Mouse (Mus musculus) embryonic stem cell, embryonic (primary cell): Measurements from ENCODE around the gene Pla2g2f.

ENCODE experiments used
- CTCF ChIA-PET, 4 experiments: fragments of 300-600 bp in 2 of 4; fragments of 350-600 bp in 2 of 4; sonication (Branson Sonifier 250); formaldehyde crosslinking; loops; one replicate each; lab custom pipeline; 2022; ENCODE audit warnings: inconsistent platforms in 2 of 4; lab: Charles Lee
- POLR2A ChIA-PET, 4 experiments: fragments of 300-600 bp in 2 of 4; fragments of 350-600 bp in 2 of 4; sonication (Branson Sonifier 250); formaldehyde crosslinking; loops; one replicate each; lab custom pipeline; 2022; ENCODE audit warnings: antibody characterized with exemption in 4 of 4, inconsistent platforms in 1 of 4; lab: Charles Lee

Gene Pla2g2f

DNA sequence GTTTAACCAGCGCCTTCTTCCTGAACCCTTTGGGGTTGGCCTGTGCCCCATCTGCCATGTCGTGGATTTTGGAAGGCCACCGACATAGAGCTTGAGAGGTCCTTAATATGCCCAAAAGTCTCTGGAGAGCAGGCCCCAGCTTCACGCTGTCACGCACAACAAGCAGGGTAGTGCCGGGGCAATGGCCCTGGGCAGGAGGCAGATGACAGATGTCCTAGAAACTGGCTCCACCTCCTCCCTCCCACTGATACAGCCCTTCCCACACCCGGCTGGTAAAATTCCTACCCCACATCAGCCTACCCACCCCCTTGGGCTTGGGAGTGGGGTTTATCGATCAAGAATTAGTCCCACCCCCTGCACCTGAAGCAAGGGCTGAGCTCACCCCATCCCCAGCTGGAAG is at the start of gene Pla2g2f:
Gene Pla2g2f, minus strand, starts transcription at position 211 of the 400 bp plus-strand sequence.
- POLR2A ChIA-PET = interaction anchor here in 2 of 4 experiments (1.1 to 1.8 kb wide), 2 partner anchors 51 to 55 kb away, joined by 3 to 7 read pairs; no protein-coding TSS in a partner anchor
- CTCF ChIA-PET = interaction anchor here in 1 of 4 experiments (0.7 kb wide), 1 partner anchor 99 kb away, joined by 3 read pairs; no protein-coding TSS in a partner anchor

DNA sequence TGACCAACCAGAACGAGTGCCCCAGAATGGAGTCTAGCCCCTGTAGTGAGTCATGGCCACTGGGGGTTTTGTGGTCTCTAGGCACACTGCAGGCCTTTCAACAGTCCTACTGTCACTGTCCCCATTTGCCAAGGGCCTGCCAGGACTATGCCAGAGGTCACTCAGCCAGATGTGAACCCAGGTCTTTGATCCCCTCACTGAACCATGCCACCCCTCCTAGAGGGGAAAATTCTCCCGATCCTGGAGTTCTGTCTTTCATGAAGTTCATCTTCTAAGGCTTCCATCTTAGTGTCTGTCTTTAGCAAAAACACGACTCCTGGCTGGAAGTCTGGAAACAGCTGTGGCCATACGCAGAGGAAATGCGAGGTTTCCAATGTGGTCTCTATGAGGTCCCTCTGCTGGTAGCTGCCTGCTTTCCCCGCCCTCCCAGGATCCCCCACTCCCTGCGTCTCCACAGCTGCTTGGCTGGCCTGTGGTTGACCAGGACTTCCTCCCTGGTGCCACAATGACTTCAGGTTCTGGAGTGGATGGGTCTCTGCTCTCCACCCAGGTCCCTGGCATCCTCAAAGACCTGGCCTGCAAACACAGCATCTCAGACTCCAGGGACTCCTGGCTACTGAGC is 49.6 kb upstream of the Pla2g2f start:
- ChIA-PET CTCF (interaction anchor here in 2 of 4 experiments (0.6 kb wide), 2 partner anchors 13 to 20 kb away, joined by 3 read pairs; no protein-coding TSS in a partner anchor), POLR2A (interaction anchor here in 3 of 4 experiments (0.5 to 3.2 kb wide), 3 partner anchors 12 to 358 kb away, joined by 3 to 20 read pairs (median 3); no protein-coding TSS in a partner anchor)

DNA sequence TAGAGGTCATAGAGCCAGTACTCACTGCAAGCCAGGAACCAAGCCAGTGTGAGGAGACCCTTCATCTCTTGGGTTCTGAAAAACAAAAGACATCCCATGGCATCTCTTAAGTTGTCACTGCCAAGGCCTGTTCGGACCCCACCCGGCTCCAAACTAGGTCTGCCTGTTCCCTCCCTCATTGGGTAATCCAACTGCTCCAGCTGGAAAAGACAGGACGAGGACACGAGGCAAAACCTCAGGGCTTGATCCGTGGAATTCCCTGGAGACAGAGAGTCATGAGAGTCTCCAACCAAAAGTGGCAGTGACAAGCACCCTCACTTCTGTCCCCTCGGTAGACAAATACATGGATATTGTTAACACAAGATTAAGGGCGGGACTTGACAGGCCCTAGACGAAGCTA is 48.7 kb upstream of the Pla2g2f start:
- ChIA-PET CTCF (interaction anchor here in 2 of 4 experiments (0.6 to 1.3 kb wide), 4 partner anchors 8 to 480 kb away, joined by 3 to 4 read pairs (median 3); no protein-coding TSS in a partner anchor), POLR2A (interaction anchor here in 3 of 4 experiments (0.7 to 3.2 kb wide), 9 partner anchors 9 to 81 kb away, joined by 3 to 20 read pairs (median 4); no protein-coding TSS in a partner anchor)

DNA sequence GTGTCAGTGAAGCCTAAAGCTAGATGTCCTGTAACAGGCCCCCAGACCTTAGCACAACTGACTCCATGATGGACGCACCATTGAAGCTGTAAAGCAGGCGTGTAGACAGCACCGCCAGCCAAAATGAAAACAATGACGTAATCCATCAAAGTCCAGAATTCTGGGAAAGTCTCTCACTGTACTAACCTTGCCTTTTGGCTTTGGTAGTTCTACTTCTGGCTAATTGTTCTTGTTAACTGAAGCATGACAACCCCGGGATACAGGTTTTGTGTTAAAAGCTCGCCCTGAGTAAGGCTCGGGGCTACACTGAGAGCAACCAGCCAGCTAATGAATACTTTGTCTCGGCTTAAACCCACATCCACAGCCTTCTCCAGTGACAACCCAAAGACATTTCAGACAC is 47.8 kb upstream of the Pla2g2f start:
- ChIA-PET CTCF (interaction anchor here in 2 of 4 experiments (0.6 to 1.3 kb wide), 5 partner anchors 8 to 479 kb away, joined by 3 to 4 read pairs (median 3); no protein-coding TSS in a partner anchor), POLR2A (interaction anchor here in 3 of 4 experiments (0.7 to 3.2 kb wide), 13 partner anchors 8 to 409 kb away, joined by 3 to 20 read pairs (median 4); partner anchors contain the start of gene Fam43b (in 1 of the 3))

DNA sequence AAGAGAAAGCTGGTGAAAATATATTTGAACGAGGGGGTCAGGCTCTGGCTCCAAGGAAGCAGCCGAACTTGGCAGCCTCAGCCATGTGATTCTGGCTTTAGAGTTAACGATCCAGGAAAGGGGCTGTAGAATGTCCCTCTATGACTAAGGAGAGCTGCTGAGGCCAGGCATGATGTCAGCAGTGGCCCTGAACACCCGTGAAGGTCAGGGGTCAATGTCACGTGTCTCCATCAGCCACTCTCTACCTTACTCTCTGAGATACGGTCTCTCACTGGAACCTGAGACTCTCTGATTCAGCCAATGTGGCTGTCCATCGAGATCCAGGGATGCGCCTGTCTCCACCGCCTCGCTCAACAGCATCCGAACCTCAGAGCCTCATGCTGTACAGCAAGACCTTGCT is 45.5 kb upstream of the Pla2g2f start:
- ChIA-PET POLR2A (interaction anchor here in 1 of 4 experiments (0.7 to 1.9 kb wide), 4 partner anchors 10 to 66 kb away, joined by 3 to 5 read pairs (median 4); no protein-coding TSS in a partner anchor), CTCF (no interaction called here)

DNA sequence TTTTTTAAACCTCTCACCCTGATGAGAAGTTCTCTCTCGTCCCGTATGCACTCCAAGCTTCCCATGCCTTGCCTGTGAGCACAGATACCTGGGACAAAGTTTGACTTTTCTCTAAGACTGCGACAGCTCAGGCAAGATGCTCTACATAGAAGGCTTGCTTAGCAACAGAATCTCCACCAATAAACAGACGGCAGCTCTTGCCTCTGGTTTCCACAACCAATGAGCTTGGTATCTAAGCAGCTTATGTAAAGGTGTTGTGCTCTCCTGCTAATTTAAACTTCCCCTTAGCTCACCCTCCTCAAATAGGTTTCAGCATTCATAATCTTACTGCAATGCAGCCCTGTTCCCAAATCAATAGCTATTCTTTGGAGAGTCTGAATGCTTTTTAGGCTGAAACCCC is 44.2 kb upstream of the Pla2g2f start:
- POLR2A ChIA-PET = interaction anchor here in 3 of 4 experiments (0.9 to 1.9 kb wide), 6 partner anchors 11 to 1603 kb away, joined by 3 to 5 read pairs (median 3); no protein-coding TSS in a partner anchor

DNA sequence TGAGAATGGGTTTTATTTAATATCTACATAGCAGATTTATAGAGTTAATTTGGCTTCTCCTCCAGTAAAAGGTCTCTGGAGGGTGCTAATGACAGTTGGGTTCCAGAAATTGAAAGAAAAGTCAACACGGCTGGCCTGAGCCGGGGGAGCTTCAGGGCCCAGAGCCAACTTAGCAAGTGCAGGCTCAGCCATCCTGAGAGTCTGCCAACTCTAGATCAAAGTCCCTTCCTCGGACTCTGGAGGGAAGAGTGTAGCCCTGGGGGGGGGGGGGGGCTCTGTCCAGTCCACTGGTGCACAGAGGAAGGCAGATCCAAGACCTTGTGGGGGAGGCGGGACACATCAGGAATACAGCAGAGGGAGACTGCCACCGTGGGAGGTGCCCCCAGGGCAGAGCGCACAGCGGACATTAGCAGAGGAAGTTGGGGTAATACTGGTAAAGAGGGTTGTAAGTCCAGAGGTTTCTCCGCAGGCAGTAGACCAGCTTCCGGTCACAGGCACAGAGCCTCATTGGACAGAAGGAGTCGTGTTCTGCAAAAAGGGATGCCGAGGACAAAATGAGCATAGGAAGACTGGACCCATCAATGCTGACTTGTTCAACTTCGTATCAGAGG is 42.8 kb upstream of the Pla2g2f start:
- ChIA-PET CTCF (no interaction called here), POLR2A (interaction anchor here in 1 of 4 experiments (0.7 kb wide), 2 partner anchors 23 to 233 kb away, joined by 3 read pairs; no protein-coding TSS in a partner anchor)

More for the DNA sequence above, 44.2 kb upstream of the Pla2g2f start:
- CTCF ChIA-PET = interaction anchor here in 1 of 4 experiments (0.5 to 0.6 kb wide), 2 partner anchors 42 to 314 kb away, joined by 3 to 4 read pairs; no protein-coding TSS in a partner anchor

DNA sequence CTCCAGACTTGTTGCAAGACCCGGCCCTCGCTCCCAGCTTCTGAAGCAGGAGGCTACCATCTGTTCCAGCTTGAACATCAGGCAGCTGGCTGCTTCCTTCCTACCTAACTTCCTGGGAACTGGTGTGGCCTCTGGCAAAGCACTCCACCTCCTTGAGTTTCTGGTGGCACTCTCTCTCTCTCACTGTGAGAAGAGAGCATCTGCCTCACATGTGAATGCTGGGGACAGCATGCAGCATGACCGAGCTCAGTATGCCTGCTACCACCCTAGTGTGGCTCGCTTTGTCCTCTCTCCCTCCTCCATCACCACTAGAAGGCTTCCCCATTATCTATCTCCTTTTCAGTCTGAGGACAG is 39.8 kb upstream of the Pla2g2f start:
- CTCF ChIA-PET = interaction anchor here in 2 of 4 experiments (0.5 to 1.2 kb wide), 4 partner anchors 8 to 150 kb away, joined by 3 to 5 read pairs (median 4); no protein-coding TSS in a partner anchor
- POLR2A ChIA-PET = interaction anchor here in 3 of 4 experiments (0.5 to 5.4 kb wide), 23 partner anchors 8 to 349 kb away, joined by 3 to 20 read pairs (median 4); partner anchors contain the start of gene Otud3 (in 1 of the 3)

DNA sequence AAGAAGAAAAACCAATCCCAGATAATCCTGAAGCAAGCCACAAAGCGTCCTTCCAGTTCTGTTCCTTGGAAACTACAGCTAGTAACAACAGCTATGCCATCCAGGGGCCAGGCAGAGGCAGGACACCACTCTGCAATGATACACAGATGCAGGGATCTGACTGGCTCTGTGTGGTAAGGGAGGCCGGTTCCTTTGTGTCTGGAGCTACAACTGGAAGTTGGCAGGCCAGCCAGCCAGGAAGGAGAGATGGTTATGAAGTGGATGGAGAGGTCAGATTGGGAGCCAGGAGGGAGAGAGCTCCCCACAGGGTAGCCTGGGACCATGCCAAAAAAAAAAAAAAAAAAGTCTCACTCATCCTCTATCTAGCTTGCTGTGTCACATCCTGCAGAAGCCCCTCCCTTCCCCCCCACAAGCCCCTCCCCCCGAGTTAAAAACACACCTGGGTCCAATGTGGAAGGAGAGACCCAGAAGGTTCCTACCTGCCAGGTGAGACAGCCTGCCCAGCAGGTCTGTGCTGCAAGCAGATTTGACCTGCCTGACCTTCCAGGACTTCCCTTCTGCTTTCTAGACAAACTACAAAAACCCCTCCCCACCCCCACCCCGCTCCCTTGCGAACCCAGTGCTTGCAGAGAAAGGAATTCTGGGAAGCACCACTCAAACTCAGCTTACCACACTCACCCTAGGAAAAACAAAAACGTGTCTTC is 39.2 kb upstream of the Pla2g2f start:
- ChIA-PET CTCF (interaction anchor here in 3 of 4 experiments (0.5 to 2.0 kb wide), 10 partner anchors 9 to 646 kb away, joined by 3 to 5 read pairs (median 4); no protein-coding TSS in a partner anchor), POLR2A (interaction anchor here in 3 of 4 experiments (0.5 to 5.4 kb wide), 31 partner anchors 9 to 912 kb away, joined by 3 to 20 read pairs (median 4); partner anchors contain the start of gene Otud3 (in 1 of the 3))

DNA sequence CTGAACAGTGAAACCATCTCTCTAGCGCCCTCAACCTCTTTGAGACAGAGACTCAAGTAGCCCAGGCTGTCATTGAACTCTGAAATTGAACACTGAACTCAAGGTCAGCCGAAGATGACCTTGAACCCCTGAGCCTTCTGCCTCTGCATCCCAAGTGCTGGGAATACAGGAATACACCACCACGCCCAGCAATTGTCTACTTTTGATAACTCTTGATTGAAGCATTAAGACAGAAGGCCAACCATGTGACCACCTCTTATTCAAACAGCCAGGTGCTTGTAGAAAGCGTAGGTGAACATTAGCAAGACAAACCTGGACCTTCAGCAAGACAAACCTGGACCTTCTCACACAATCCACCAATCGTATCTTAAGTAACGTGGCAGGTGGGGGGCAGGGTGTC is 36.9 kb upstream of the Pla2g2f start:
- CTCF ChIA-PET = interaction anchor here (0.5 to 2.3 kb wide), 21 partner anchors 10 to 830 kb away, joined by 3 to 10 read pairs (median 5); no protein-coding TSS in a partner anchor
- POLR2A ChIA-PET = interaction anchor here (0.6 to 5.4 kb wide), 33 partner anchors 12 to 382 kb away, joined by 3 to 35 read pairs (median 5); partner anchors contain the start of genes Camk2n1 (in 1 of the 4) and Pla2g2d (in 1 of the 4)

DNA sequence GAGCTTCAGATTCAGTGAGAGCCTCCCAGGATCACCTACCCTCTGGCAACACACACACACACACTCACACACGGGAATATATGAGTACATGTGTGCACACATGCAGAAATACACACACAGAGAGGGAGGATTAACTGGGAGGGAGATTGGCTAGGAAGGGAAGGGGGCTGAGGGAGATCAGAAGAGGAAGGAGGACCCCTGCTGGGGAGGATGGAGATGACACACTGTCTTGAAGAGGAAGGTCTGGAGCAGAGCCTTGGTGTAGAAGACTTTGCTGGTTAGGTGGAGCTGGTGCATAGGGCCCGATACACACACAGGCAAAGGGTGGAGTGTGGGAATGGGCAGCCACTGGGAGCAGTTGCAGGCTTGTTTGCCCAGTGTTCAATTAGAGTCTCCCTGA is 35.9 kb upstream of the Pla2g2f start:
- ChIA-PET CTCF (interaction anchor here (0.6 to 2.3 kb wide), 27 partner anchors 9 to 537 kb away, joined by 3 to 10 read pairs (median 4); partner anchors contain the start of gene Ubxn10 (in 1 of the 4)), POLR2A (interaction anchor here in 3 of 4 experiments (0.5 to 5.4 kb wide), 37 partner anchors 12 to 629 kb away, joined by 3 to 35 read pairs (median 5); partner anchors contain the start of genes Camk2n1 (in 1 of the 3), Capzb (in 1 of the 3) and Pla2g2d (in 1 of the 3))

DNA sequence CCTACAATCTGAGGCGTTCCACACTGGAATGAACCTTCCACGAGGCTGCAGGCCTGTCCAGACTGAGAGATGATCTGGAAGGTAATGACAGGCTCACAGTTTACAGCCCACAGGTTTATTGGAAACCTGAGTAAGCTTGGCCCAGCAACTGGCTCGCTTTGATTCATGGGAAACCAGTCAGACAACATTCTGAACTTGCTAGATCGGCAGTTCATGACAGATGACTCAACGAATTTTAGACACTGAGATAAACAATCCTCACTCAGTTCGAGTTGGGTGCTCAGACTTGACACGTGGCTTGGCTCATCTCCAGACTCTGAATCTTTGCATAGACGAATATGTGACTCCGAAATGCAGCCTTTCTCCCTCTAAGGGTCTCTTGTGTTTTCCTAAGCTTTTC is 35.2 kb upstream of the Pla2g2f start:
- POLR2A ChIA-PET = interaction anchor here in 2 of 4 experiments (1.0 to 5.4 kb wide), 7 partner anchors 13 to 345 kb away, joined by 3 to 27 read pairs (median 11); partner anchors contain the start of gene Camk2n1 (in 1 of the 2)
- CTCF ChIA-PET = interaction anchor here in 2 of 4 experiments (0.6 to 2.3 kb wide), 4 partner anchors 12 to 224 kb away, joined by 3 to 10 read pairs (median 8); no protein-coding TSS in a partner anchor

DNA sequence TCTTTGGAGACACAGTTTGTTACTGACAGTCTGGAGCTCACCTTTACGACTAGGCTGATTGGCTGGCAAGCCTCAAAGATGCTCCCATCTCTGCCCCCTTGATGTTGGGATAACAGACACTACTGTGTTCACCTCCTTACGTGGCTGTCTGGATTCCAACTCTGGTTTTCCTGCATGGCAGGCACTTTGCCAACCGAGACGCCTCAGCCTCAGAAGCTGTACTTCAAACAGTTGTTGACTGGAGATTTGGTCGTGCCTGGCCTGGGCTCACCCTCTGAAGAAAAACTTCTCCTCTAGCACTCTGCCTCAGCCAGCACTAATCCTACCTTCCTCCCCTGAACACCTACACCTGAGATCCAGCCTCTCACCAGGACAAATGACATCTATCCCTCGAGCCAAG is 34.0 kb upstream of the Pla2g2f start:
- POLR2A ChIA-PET = interaction anchor here in 2 of 4 experiments (1.0 to 1.7 kb wide), 5 partner anchors 9 to 347 kb away, joined by 3 to 5 read pairs (median 3); no protein-coding TSS in a partner anchor
- CTCF ChIA-PET = interaction anchor here in 2 of 4 experiments (0.6 to 1.1 kb wide), 4 partner anchors 8 to 344 kb away, joined by 3 to 11 read pairs (median 5); no protein-coding TSS in a partner anchor

DNA sequence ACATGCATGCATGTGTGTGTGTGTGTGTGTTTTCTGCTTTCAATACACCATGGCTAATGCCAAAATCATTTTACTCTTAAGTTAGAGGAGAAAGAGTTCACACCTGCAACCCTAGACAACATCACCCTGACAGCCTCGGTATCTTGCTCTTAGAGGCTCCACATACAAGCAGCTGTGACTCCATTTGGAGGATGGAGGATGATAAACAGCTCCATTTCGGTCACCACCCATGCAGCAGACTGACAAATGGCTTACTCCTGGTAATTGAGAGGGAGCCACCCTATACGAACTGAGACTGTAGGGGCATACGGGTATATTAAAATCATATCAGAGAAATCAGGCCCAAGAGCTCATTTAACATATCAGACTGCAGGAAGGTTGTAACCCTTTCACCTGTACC is 31.0 kb upstream of the Pla2g2f start:
- CTCF ChIA-PET = interaction anchor here in 3 of 4 experiments (0.5 to 1.3 kb wide), 3 partner anchors 68 to 1458 kb away, joined by 3 read pairs; partner anchors contain the start of gene Igsf21 (in 1 of the 3)
- POLR2A ChIA-PET = interaction anchor here in 1 of 4 experiments (0.7 kb wide), 1 partner anchor 325 kb away, joined by 3 read pairs; no protein-coding TSS in a partner anchor

DNA sequence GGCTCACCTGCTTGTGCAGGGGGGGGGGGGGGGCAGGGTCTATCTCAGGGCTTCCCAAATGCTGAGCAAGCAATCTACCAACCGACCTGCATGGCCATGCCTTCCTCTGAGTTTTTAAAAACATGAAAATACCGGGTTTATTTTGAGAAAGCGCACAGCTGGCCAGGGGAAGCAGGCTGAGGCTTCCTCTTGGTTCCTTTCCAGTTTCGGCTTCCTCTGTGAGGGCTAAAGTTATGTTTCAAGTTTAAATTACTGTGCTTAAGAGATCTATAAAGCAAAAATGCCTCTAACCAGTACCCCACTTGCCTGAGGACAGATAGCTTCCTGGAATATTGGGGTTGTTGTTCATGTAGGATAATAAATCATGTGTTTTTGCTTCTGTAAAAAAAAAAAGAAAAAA is 28.7 kb upstream of the Pla2g2f start:
- ChIA-PET CTCF (interaction anchor here in 2 of 4 experiments (0.6 to 1.2 kb wide), 5 partner anchors 65 to 375 kb away, joined by 3 read pairs; no protein-coding TSS in a partner anchor), POLR2A (interaction anchor here in 3 of 4 experiments (0.6 to 1.1 kb wide), 4 partner anchors 8 to 435 kb away, joined by 3 read pairs; no protein-coding TSS in a partner anchor)

DNA sequence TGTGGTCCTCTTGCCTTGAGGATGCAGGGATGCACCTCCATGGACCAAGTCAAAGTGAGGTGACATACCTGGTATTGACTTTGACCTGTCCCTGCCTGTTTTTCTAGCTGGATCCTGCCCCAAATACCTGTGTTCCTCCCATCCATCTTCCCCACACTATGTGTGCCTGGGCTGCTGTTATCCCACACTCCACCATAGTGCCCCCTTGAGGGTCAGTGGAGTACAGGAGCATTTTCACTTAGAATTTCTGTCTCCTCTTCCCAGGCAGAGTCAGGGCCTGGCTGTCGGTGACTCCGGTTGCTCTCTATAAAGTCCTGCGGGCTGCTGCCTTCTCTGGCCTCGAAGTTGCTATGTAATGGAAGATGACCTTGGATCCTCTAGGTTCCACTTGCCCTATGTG is 28.3 kb upstream of the Pla2g2f start:
- CTCF ChIA-PET = interaction anchor here in 2 of 4 experiments (0.6 to 1.2 kb wide), 5 partner anchors 65 to 374 kb away, joined by 3 read pairs; no protein-coding TSS in a partner anchor

More for the DNA sequence above, 28.3 kb upstream of the Pla2g2f start:
- POLR2A ChIA-PET = interaction anchor here in 2 of 4 experiments (0.6 to 1.1 kb wide), 4 partner anchors 27 to 756 kb away, joined by 3 to 4 read pairs (median 3); no protein-coding TSS in a partner anchor
